Mouse (Mus musculus): ENCODE measurements around the gene Fzd5. TPM values are rescaled to one million over a fixed set of nuclear protein-coding genes. Genes with fewer than 3 reads are reported as not detected.

Gene Fzd5
- polyA plus RNA-seq, 1 experiment: 1.7 TPM

- peak; percentile 84 for DNase-seq (ENCODE audit: low read depth)
- TF ChIP-seq CTCF (IDR thresholded peaks at IDR 0.05; ENCODE audit: borderline replicate concordance, extremely low read depth, insufficient read depth, insufficient read length) (peak; percentile 64; the same call in 1 of the 2 replicates), POLR2A (IDR thresholded peaks at IDR 0.05; ENCODE audit: borderline replicate concordance, extremely low read depth, insufficient read depth, insufficient read length, poor library complexity, severe bottlenecking) (no peak)
Observed at GRCm38 (mm10) chr1:64705230-64705629, 32.3 kb downstream of the Fzd5 start.

DNA sequence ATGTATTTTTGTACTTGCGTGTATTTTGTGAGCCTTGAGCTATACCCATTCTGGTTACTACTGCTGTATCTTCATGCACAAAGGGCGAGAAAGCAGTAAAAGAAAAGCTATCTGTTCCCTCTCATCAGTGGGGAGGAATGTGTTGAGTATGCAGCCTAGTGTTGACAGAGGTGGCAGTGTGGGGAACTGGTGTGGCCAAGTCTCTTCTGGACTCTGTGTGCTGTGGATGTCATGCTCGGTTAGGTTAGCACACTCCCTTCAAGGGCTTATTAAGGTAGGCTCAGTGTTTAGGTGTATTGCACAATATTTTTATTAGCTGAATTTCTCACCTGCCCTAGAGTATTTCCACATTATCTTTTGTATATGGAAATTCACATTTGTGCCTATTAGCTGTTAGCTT lies 35.8 kb downstream of the Fzd5 start:
- DNase-seq (ENCODE audit: low read depth): no peak
- TF ChIP-seq CTCF (IDR thresholded peaks at IDR 0.05; ENCODE audit: borderline replicate concordance, extremely low read depth, insufficient read depth, insufficient read length): no peak
- no peak for TF ChIP-seq POLR2A (IDR thresholded peaks at IDR 0.05; ENCODE audit: borderline replicate concordance, extremely low read depth, insufficient read depth, insufficient read length, poor library complexity, severe bottlenecking)

DNA sequence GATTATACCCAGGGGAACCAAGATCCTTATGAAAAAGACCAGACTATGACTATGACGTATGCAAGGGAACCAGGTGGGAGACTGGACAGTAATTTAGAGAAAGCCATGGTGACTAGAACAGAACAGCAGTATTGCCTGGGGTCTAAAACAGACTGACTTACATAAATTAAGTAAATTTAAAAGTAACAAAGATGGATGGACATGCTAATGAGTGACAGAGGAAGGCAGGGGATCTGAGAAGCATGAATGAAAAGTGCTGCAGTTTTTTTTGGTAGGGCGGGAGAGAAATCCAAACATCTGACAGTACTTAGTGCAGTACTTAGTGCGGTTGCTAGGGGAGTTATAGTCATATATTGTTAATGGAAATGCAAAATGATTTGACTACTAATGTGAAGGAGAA lies 42.4 kb downstream of the Fzd5 start:
- no peak for TF ChIP-seq POLR2A (IDR thresholded peaks at IDR 0.05; ENCODE audit: borderline replicate concordance, extremely low read depth, insufficient read depth, insufficient read length, poor library complexity, severe bottlenecking)
- no peak for TF ChIP-seq CTCF (IDR thresholded peaks at IDR 0.05; ENCODE audit: borderline replicate concordance, extremely low read depth, insufficient read depth, insufficient read length)

GRCm38 (mm10) chr1:64691581-64691980 lies 46.0 kb downstream of the Fzd5 start:
- no peak for DNase-seq (ENCODE audit: low read depth)
- TF ChIP-seq CTCF (IDR thresholded peaks at IDR 0.05; ENCODE audit: borderline replicate concordance, extremely low read depth, insufficient read depth, insufficient read length) (no peak), POLR2A (IDR thresholded peaks at IDR 0.05; ENCODE audit: borderline replicate concordance, extremely low read depth, insufficient read depth, insufficient read length, poor library complexity, severe bottlenecking) (no peak)

More for the DNA sequence above, 42.4 kb downstream of the Fzd5 start:
- no peak for DNase-seq (ENCODE audit: low read depth)

- TF ChIP-seq POLR2A (IDR thresholded peaks at IDR 0.05; ENCODE audit: borderline replicate concordance, extremely low read depth, insufficient read depth, insufficient read length, poor library complexity, severe bottlenecking) (no peak), CTCF (IDR thresholded peaks at IDR 0.05; ENCODE audit: borderline replicate concordance, extremely low read depth, insufficient read depth, insufficient read length) (no peak)
- DNase-seq (ENCODE audit: low read depth): peak; percentile 51
Observed at GRCm38 (mm10) chr1:64691121-64691551, 46.4 kb downstream of the Fzd5 start.

- peak; percentile 100 for DNase-seq (ENCODE audit: low read depth)
- TF ChIP-seq CTCF (IDR thresholded peaks at IDR 0.05; ENCODE audit: borderline replicate concordance, extremely low read depth, insufficient read depth, insufficient read length): no peak
- TF ChIP-seq POLR2A (IDR thresholded peaks at IDR 0.05; ENCODE audit: borderline replicate concordance, extremely low read depth, insufficient read depth, insufficient read length, poor library complexity, severe bottlenecking): peak; percentile 84
Observed at GRCm38 (mm10) chr1:64690213-64691013, 47.1 kb downstream of the Fzd5 start, which contains the start of gene Ccnyl1. Gene Ccnyl1 (plus strand): TSS chr1:64690455.

GRCm38 (mm10) chr1:64689561-64690212 lies 47.9 kb downstream of the Fzd5 start:
- TF ChIP-seq POLR2A (IDR thresholded peaks at IDR 0.05; ENCODE audit: borderline replicate concordance, extremely low read depth, insufficient read depth, insufficient read length, poor library complexity, severe bottlenecking) (no peak), CTCF (IDR thresholded peaks at IDR 0.05; ENCODE audit: borderline replicate concordance, extremely low read depth, insufficient read depth, insufficient read length) (no peak)
- peak; percentile 4 for DNase-seq (ENCODE audit: low read depth)

GRCm38 (mm10) chr1:64688046-64688445 lies 49.5 kb downstream of the Fzd5 start:
- TF ChIP-seq CTCF (IDR thresholded peaks at IDR 0.05; ENCODE audit: borderline replicate concordance, extremely low read depth, insufficient read depth, insufficient read length) (no peak), POLR2A (IDR thresholded peaks at IDR 0.05; ENCODE audit: borderline replicate concordance, extremely low read depth, insufficient read depth, insufficient read length, poor library complexity, severe bottlenecking) (no peak)
- DNase-seq (ENCODE audit: low read depth): no peak

DNA sequence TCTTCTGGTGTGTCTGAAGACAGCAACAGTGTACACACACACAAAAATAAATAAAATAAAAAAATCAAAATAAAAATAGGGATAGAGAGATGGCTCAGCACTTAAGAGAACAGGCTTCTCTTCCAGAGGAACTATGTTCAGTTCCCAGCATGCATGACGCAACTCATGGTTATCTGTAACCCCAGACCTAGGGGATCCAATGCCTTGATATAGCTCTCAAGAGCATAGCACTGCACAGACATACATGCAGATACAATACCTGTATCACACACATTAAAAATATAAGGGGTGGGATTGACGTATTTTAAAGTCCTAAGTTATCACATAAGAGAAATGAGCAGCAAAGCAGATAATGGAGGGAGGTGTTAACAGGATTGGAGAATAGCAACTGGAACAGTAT lies 53.1 kb downstream of the Fzd5 start:
- TF ChIP-seq POLR2A (IDR thresholded peaks at IDR 0.05; ENCODE audit: borderline replicate concordance, extremely low read depth, insufficient read depth, insufficient read length, poor library complexity, severe bottlenecking): no peak
- no peak for TF ChIP-seq CTCF (IDR thresholded peaks at IDR 0.05; ENCODE audit: borderline replicate concordance, extremely low read depth, insufficient read depth, insufficient read length)
- no peak for DNase-seq (ENCODE audit: low read depth)

GRCm38 (mm10) chr1:64683039-64683438 lies 54.5 kb downstream of the Fzd5 start:
- TF ChIP-seq CTCF (IDR thresholded peaks at IDR 0.05; ENCODE audit: borderline replicate concordance, extremely low read depth, insufficient read depth, insufficient read length) (no peak), POLR2A (IDR thresholded peaks at IDR 0.05; ENCODE audit: borderline replicate concordance, extremely low read depth, insufficient read depth, insufficient read length, poor library complexity, severe bottlenecking) (no peak)

GRCm38 (mm10) chr1:64681499-64681898 lies 56.1 kb downstream of the Fzd5 start:
- no peak for DNase-seq (ENCODE audit: low read depth)
- TF ChIP-seq POLR2A (IDR thresholded peaks at IDR 0.05; ENCODE audit: borderline replicate concordance, extremely low read depth, insufficient read depth, insufficient read length, poor library complexity, severe bottlenecking) (no peak), CTCF (IDR thresholded peaks at IDR 0.05; ENCODE audit: borderline replicate concordance, extremely low read depth, insufficient read depth, insufficient read length) (no peak)

More at GRCm38 (mm10) chr1:64683039-64683438, 54.5 kb downstream of the Fzd5 start:
- no peak for DNase-seq (ENCODE audit: low read depth)

Other genes starting within 250 kb of the Fzd5 start
- 21.3 and 33.8 TPM in 2 replicates for gene Creb1, start 205.1 kb downstream of the Fzd5 start, polyA plus RNA-seq (2012; rRNA removed)
- 12.6 and 17.4 TPM in 2 replicates for gene Mettl21a, start 120.5 kb downstream of the Fzd5 start, polyA plus RNA-seq (2012; rRNA removed)
- 39.5 TPM in 2 replicates for gene Ccnyl1, start 47.3 kb downstream of the Fzd5 start, polyA plus RNA-seq (2012; rRNA removed)
- gene Plekhm3, start 219.1 kb upstream of the Fzd5 start, polyA plus RNA-seq (2012; rRNA removed): 5.3 and 7.4 TPM in 2 replicates